Mouse (Mus musculus) ES-E14 (cell line): ENCODE data around the gene Cfap300.

Source experiments
- CHD2 ChIP-seq: IDR thresholded peaks from 2 replicates; pipeline ENCODE4 v1.6.1; 2014; ENCODE audit warnings: mild to moderate bottlenecking, low read depth, low read length, inconsistent platforms
- HCFC1 ChIP-seq: IDR thresholded peaks from 2 replicates; pipeline ENCODE4 v1.6.1; 2012; ENCODE audit warnings: low read length, inconsistent platforms, borderline replicate concordance; ENCODE audit not compliant: insufficient read depth
- MAFK ChIP-seq: IDR thresholded peaks from 2 replicates; pipeline ENCODE4 v1.6.1; 2014; ENCODE audit warnings: mild to moderate bottlenecking, low read depth, low read length, inconsistent platforms; ENCODE audit not compliant: insufficient read depth
- ZC3H11A ChIP-seq: IDR thresholded peaks from 2 replicates; pipeline ENCODE4 v1.6.1; 2012; ENCODE audit warnings: low read depth, mild to moderate bottlenecking, inconsistent platforms, low read length, borderline replicate concordance
- ZNF384 ChIP-seq: IDR thresholded peaks from 2 replicates; pipeline ENCODE4 v1.6.1; 2012; ENCODE audit warnings: low read depth, low read length, inconsistent platforms

- TF ChIP-seq ZNF384 = no peak
- no peak for TF ChIP-seq ZC3H11A
- no peak for TF ChIP-seq MAFK
- TF ChIP-seq HCFC1 = no peak
- no peak for TF ChIP-seq CHD2
These were observed 393 bp upstream of the Cfap300 start for GRCm38 (mm10) chr9:8043044-8043387.
